Mouse (Mus musculus): ENCODE data around the gene Shroom2. TPM values are rescaled to one million over a fixed set of nuclear protein-coding genes. Genes with fewer than 3 reads are reported as not detected.

The Shroom2 gene
- total RNA-seq, 2 experiments from 2014 or later = 0.17 to 0.74 TPM

GRCm38 (mm10) chrX:152703624-152704023, 65.6 kb downstream of the Shroom2 start:
- ATAC-seq (replicated peaks; ENCODE audit: poor library complexity) = no peak

DNA sequence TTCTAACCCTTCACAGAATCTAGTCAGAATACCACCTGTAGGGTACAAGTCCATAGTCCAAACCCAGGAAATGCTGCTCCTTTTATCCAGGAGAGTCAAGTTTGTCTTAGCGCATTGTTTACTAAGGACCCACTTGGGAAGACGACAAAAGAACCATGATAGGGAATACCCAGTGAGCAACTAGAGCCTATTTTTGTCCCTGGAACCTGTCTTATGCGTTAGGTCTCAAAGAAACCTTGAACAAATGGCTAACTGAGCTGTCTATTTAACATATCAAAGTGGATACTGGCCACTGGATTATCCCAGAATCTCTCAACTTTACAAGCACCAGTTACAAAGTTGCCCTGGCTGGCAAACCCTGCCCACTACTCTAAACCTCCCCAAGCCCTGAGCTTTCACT, 67.6 kb downstream of the Shroom2 start:
- no peak for ATAC-seq (replicated peaks; ENCODE audit: poor library complexity)

- ATAC-seq (replicated peaks; ENCODE audit: poor library complexity) = no peak
These were observed 78.4 kb downstream of the Shroom2 start for GRCm38 (mm10) chrX:152690788-152691291.

DNA sequence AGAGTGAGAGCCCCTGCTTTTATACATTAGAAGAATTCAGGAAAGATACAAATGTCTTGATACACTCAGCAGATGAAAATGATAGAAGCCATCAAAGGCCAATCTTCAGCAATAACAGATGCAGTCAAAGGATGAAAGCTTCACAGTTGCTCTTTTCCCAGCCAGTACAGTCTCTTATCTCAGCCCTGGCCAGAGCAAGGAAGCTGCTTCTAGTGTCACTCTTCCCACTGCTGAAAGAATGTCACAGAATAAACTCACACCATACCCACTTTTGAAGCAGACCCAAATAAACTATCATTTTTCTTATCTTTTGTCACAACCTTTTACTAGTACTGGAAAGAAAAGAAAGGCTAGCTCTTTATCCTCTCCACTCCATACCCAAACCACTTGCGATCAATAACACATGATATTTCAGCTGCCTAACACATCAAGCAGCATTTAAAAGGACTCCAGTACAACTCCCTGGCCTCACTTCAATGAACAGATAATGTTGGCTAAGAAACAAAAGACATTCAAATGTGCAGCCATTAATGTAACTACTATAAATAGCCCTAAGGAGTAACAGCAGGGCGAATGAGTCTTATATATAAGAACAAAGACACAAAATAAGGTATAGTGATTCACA, 90.0 kb downstream of the Shroom2 start:
- no peak for ATAC-seq (replicated peaks; ENCODE audit: poor library complexity)

- peak; percentile 55; the same call in 1 of the 2 replicates for ATAC-seq (replicated peaks; ENCODE audit: poor library complexity)
These were observed 92.9 kb downstream of the Shroom2 start for GRCm38 (mm10) chrX:152676357-152676756.

DNA sequence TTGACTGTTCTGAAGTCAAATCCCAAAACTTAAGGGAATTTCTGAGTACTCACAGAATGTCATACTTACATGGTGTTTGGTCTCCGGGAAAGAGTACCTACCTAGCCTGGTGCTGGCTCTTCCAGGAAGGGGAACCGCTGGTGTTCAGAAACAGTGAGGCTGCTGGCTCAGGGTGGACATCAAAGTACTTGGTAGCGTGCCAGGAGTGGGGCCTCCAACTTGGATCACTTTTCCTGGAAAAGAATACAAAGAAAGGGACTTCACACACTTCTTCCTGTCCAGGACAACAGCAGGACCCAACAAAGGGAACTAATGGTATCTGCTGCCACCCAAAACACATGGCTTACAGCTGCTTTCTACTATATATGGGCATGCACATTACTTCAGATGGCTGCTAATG, 95.8 kb downstream of the Shroom2 start:
- no peak for ATAC-seq (replicated peaks; ENCODE audit: poor library complexity)

- ATAC-seq (replicated peaks; ENCODE audit: poor library complexity) = peak; percentile 82
These were observed 111.8 kb downstream of the Shroom2 start for GRCm38 (mm10) chrX:152657363-152658036.

GRCm38 (mm10) chrX:152656609-152656939, 112.7 kb downstream of the Shroom2 start:
- no peak for ATAC-seq (replicated peaks; ENCODE audit: poor library complexity)

DNA sequence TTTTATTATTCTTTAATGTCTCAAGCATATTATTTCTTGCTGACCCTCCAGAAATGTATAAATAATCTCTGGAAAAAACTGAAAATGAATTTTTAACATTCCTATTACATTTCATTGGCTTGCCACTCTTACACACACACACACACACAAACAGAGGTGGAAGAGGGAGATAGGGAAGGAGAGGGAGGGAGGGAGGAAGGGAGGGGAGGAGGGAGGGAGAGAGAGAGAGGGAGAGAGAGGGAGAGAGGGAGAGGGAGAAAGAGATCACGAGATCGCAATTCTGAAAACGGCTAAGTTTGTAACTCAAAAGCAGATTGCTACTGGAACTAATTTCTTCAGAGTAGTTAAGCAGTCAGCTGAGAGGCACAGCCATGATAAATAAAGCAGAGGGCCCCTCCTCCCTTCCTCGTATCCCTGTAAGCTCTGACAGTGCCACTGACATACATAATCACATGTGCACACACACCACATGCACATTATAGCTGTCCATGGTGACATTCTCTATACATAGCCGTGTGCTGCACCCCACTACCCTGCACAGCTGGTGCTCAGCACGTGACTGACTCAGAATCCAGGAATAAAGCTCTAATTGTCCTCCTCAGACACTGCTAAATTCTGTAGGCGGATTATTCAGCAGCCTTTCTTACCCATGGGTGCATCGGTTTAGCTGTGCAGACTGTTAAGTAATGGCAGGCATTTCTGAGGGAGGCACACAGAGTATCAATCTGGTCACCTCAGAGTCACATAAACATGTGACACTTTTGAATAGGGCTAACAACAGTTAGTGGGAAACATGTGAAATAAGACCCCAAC, 113.3 kb downstream of the Shroom2 start:
- no peak for ATAC-seq (replicated peaks; ENCODE audit: poor library complexity)

- ATAC-seq (replicated peaks; ENCODE audit: poor library complexity) = no peak
These were observed 116.6 kb downstream of the Shroom2 start for GRCm38 (mm10) chrX:152652676-152653075.

DNA sequence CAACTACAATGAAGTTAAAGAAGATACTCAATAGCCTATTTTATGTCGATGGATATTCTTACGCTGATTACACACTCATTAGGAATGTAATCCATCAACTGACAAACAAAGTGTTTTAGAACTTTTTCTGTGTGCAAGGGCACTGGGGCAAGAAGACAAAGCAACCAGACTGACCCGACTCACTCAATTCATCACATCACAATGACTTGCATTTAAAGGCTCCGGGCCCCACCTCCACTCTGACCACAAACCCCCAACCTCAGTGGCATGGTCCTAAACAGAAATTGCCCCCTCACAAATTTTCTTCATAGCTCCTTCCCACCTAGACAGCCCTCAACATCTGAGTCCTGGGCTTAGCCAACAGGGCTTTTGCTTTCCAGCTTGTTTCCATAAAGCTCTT, 124.4 kb downstream of the Shroom2 start:
- no peak for ATAC-seq (replicated peaks; ENCODE audit: poor library complexity)

DNA sequence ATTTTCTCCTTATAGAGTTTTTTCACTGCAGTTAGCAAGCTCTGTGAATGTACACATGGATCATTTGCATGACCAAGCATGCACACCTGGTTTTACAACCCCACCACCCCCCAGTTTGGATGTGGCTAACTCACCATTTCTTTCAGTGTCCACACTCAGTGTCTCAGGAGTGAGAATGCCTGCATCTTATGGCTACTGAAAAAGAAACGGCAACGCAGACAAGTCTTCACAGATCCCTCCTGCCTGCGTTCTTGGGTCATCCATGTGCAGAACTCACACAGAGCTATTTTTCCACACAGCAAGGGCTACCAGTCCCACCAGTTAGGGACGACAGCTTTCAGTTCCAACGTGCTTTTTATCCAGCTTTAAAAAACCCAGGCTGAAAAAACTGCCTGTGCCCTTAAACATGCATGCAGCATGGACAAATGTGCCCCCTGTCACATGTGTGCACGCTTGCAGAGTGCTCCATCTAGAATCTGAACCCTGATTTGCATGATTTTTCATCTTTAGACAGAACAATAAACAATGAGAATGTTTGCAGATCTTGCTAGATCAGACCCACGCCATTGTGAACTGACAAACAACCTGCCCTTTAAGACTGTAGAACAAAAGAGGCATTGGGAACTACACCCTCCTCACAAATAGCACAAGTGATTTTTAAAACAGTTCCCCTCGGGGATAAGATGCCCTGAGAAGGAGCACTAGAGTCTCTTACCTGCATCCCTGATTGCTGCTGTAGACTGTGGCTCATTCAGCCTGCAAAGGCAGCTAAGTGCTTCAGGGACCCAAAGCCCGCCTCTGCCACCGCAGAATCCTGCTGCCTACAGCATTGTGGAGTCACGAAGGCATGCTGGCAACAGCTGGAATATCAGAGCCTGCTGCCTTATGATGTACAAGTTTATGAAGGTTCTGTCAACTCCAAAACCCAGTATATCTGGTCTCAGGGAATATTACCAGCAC, 125.3 kb downstream of the Shroom2 start:
- ATAC-seq (replicated peaks; ENCODE audit: poor library complexity) = no peak

- no peak for ATAC-seq (replicated peaks; ENCODE audit: poor library complexity)
These were observed 126.1 kb downstream of the Shroom2 start for GRCm38 (mm10) chrX:152643201-152643600.

DNA sequence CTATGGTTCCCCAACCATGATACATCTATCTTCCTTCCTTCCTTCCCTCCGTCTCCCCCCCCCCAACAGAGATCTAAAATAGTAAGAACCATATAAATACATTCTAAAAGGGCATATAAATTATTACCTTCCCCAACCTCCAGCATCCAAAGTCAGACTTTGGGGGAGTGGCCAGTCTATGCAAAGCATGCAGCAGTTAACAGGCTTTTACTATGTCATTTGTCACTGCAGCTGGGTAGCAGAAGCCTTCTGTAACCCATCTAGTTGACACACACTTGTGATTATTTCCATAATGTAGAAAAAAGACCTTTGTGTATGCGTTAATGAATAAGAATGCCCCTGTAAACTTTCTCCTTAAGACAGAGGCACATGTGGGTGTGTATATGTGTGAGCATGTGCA, 126.6 kb downstream of the Shroom2 start:
- no peak for ATAC-seq (replicated peaks; ENCODE audit: poor library complexity)

DNA sequence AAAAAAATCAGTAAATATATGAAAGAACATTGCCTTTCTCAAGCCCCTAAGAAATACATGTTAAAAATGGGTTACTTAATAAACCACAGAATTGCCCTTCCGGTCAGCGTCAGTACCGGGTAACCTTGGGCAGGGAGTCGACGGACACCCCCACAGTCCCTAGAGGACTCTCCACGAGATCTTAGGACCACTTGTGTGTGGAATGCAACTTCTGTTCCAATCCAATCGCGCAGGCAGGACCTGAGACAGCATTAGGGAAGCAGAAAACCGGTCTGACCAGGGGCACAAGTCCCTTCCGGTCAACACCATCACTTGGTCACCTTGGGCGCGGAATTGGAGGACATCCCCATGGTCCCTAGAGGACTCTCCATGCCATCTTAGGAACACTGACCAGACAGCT, 133.9 kb downstream of the Shroom2 start:
- no peak for ATAC-seq (replicated peaks; ENCODE audit: poor library complexity)

DNA sequence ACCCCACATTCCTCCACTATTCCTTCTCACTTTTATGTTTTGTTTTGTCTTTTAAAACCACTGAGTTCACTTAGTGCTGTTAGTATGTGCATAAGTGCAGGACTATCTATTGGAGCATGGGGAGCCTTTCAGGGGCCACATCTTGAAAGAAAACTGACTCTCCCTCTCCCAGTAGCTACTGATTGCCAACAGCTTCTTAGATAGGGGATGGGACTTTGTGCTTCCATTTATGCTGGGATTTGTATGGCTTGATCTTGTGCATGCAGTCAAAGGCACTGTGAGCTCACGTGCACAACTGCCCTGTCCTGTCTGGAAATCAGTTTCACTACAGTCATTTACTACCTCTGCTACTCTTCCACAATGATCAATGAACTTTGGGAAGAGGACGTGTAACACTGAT, 147.9 kb downstream of the Shroom2 start:
- ATAC-seq (replicated peaks; ENCODE audit: poor library complexity) = no peak

GRCm38 (mm10) chrX:152620917-152621316, 148.3 kb downstream of the Shroom2 start:
- no peak for ATAC-seq (replicated peaks; ENCODE audit: poor library complexity)

- peak; percentile 54 for ATAC-seq (replicated peaks; ENCODE audit: poor library complexity)
These were observed 150.8 kb downstream of the Shroom2 start for GRCm38 (mm10) chrX:152618464-152618863.

DNA sequence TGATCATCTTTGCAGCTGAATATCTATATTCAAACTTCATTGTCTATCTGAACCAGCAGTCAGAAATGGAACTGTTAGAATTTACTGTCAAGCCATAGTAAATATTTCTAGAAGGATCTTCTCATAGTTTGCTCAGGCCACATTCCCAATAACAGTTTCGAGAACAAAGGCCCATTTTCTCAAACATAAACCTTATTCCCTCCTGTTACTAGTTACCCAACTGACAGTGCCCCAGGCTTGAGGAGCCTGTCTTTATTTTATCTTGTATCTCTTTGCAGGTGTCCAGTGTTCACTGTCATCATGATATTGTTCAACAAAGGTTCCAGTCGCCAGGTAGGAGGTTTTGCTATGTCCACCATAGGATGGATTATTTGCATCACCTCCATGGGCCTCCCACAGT, 206.2 kb downstream of the Shroom2 start, which contains the start of gene Cldn34a:
Gene Cldn34a, plus strand, starts transcription at position 301 of the 400 bp plus-strand sequence.
- ATAC-seq (replicated peaks; ENCODE audit: poor library complexity) = no peak

All from megakaryocyte progenitor cell, adult 5-6 weeks (primary cell).